ENCODE assay signal across 20 mouse cellular contexts in genomic region chr10:115896764-115897163, GRCm38 (mm10).
DNase-seq lines count a peak whose midpoint lies in the region; ATAC-seq and TF ChIP-seq lines count a peak whose summit lies in the region.
"Had no signal": no experiment of that assay in that cellular context is flagged by ENCODE, and none has a peak within 500 bp of the region (broad histone marks: within the 10 kb centered on the region; RNA-seq: fewer than 3 reads in every experiment).

No protein-coding gene starts in this region.

- no peak overlapping the region for H3K4me3 ChIP-seq in limb, embryonic 13.5 days
- H3K4me3 ChIP-seq in limb, embryonic 10.5 days, result no peak overlapping the region
- H3K4me3 ChIP-seq in lung, postnatal 0 days (ENCODE audit: low read depth, low read length), result no peak overlapping the region
- no peak overlapping the region for H3K4me3 ChIP-seq in small intestine, adult 2 months (ENCODE audit: low read depth, low read length)
- H3K4me3 ChIP-seq: heart, embryonic 10.5 days; hindbrain, embryonic 15.5 days; kidney, embryonic 15.5 days; liver, embryonic 15.5 days; midbrain, embryonic 10.5 days had no signal

- no peak overlapping the region for H3K9ac ChIP-seq in limb, embryonic 13.5 days
- no peak overlapping the region for H3K9ac ChIP-seq in lung, postnatal 0 days (replicated peaks; ENCODE audit: low read depth)
- H3K9ac ChIP-seq: forebrain, postnatal 0 days; hindbrain, embryonic 15.5 days; kidney, embryonic 15.5 days; liver, embryonic 15.5 days had no signal

- no peaks in the 10 kb centered on the region for H3K4me1 ChIP-seq in limb, embryonic 13.5 days
- H3K4me1 ChIP-seq in limb, embryonic 10.5 days, result no peaks in the 10 kb centered on the region
- no peaks in the 10 kb centered on the region for H3K4me1 ChIP-seq in lung, postnatal 0 days (ENCODE audit: insufficient read depth, low read depth, low read length)
- H3K4me1 ChIP-seq in small intestine, adult 2 months (ENCODE audit: control insufficient read depth, insufficient read depth, insufficient read length, low read length), result no peaks in the 10 kb centered on the region
- H3K4me1 ChIP-seq: hindbrain, embryonic 15.5 days; kidney, embryonic 15.5 days; liver, embryonic 15.5 days; midbrain, embryonic 10.5 days had no signal

- no peaks in the 10 kb centered on the region for H3K36me3 ChIP-seq in limb, embryonic 13.5 days
- H3K36me3 ChIP-seq in limb, embryonic 10.5 days, result no peaks in the 10 kb centered on the region
- H3K36me3 ChIP-seq in lung, postnatal 0 days (ENCODE audit: insufficient read depth, low read length), result no peaks in the 10 kb centered on the region
- H3K36me3 ChIP-seq in small intestine, adult 2 months (ENCODE audit: control insufficient read depth, insufficient read depth, low read length), result no peaks in the 10 kb centered on the region
- H3K36me3 ChIP-seq: heart, embryonic 10.5 days; hindbrain, embryonic 15.5 days; kidney, embryonic 15.5 days; liver, embryonic 15.5 days; midbrain, embryonic 10.5 days had no signal

- TF ChIP-seq CTCF in lung, postnatal 0 days (IDR thresholded peaks at IDR 0.05), result no peak
- TF ChIP-seq CTCF in small intestine, adult 2 months (IDR thresholded peaks at IDR 0.05; ENCODE audit: extremely low read depth, insufficient read length, insufficient replicate concordance, low read depth, low read length), result no peak

- no peak overlapping the region for H3K4me2 ChIP-seq in limb, embryonic 13.5 days (replicated peaks)
- H3K4me2 ChIP-seq in lung, postnatal 0 days (replicated peaks; ENCODE audit: low read depth, low read length), result 0 out of 2 replicates have a peak overlapping the region, but pooled peaks have one; percentile 8
- H3K4me2 ChIP-seq: hindbrain, embryonic 15.5 days; kidney, embryonic 15.5 days; liver, embryonic 15.5 days had no signal

- DNase-seq in limb, embryonic 10.5 days (ENCODE audit: low spot score), result no peak
- DNase-seq in adipocyte (ENCODE audit: low spot score), result peak; percentile 3
- peak; percentile 78 for DNase-seq in lung, postnatal 0 days (ENCODE audit: low spot score)
- DNase-seq in embryo, embryonic 10.5 days (ENCODE audit: low spot score), result no peak
- DNase-seq: adrenal gland, postnatal 25 days; cerebellum, adult 9-10 months; forebrain, postnatal 0 days; heart, postnatal 4 days; kidney, postnatal 36 days; liver; thymus, postnatal 25 days had no signal

- no peaks in the 10 kb centered on the region for H3K27me3 ChIP-seq in limb, embryonic 13.5 days
- H3K27me3 ChIP-seq in limb, embryonic 10.5 days (ENCODE audit: low read depth, poor library complexity, severe bottlenecking), result no peaks in the 10 kb centered on the region
- H3K27me3 ChIP-seq in lung, postnatal 0 days (replicated peaks; ENCODE audit: insufficient read depth, low read length), result no peaks in the 10 kb centered on the region
- H3K27me3 ChIP-seq in small intestine, adult 2 months (ENCODE audit: control insufficient read depth, insufficient read depth, low read length), result no peaks in the 10 kb centered on the region
- H3K27me3 ChIP-seq: hindbrain, embryonic 15.5 days; kidney, embryonic 15.5 days; liver, embryonic 15.5 days had no signal

- peak; percentile 44; the same call in 1 of the 2 replicates for ATAC-seq in limb, embryonic 13.5 days (ENCODE audit: low FRiP score, low read depth)
- peak; percentile 84 for ATAC-seq in lung, postnatal 0 days
- no peak for ATAC-seq in inflammation-experienced regulatory T-cells, adult 6 months
- ATAC-seq: forebrain, postnatal 0 days; intestine, embryonic 16.5 days had no signal

- no peaks in the 10 kb centered on the region for H3K9me3 ChIP-seq in limb, embryonic 13.5 days
- H3K9me3 ChIP-seq in limb, embryonic 10.5 days (replicated peaks), result no peaks in the 10 kb centered on the region
- no peaks in the 10 kb centered on the region for H3K9me3 ChIP-seq in lung, postnatal 0 days (ENCODE audit: low read length)
- H3K9me3 ChIP-seq: heart, embryonic 10.5 days; hindbrain, embryonic 15.5 days; kidney, embryonic 15.5 days; liver, embryonic 15.5 days; midbrain, embryonic 10.5 days had no signal

- H3K27ac ChIP-seq in limb, embryonic 13.5 days, result no peak overlapping the region
- no peak overlapping the region for H3K27ac ChIP-seq in limb, embryonic 10.5 days
- peak overlapping the region; percentile 54; the same call in 1 of the 2 replicates for H3K27ac ChIP-seq in lung, postnatal 0 days (ENCODE audit: low read length)
- H3K27ac ChIP-seq in small intestine, adult 2 months (ENCODE audit: insufficient read depth, low read depth, low read length), result peak overlapping the region; percentile 21; the same call in 1 of the 2 replicates
- H3K27ac ChIP-seq: heart, embryonic 10.5 days; hindbrain, embryonic 15.5 days; kidney, embryonic 15.5 days; liver, embryonic 15.5 days; midbrain, embryonic 10.5 days had no signal

- no peak for TF ChIP-seq POLR2A in small intestine, adult 2 months (IDR thresholded peaks at IDR 0.05; ENCODE audit: low read depth, low read length)

- TF ChIP-seq EP300 in lung, postnatal 0 days (IDR thresholded peaks at IDR 0.05), result no peak

Comparison
In these comparisons a context has a peak if more than half of its experiments do, and no peak if none do; other contexts are left out.
1. H3K27ac ChIP-seq: peak in lung, postnatal 0 days (single experiment) and small intestine, adult 2 months (single experiment); none in limb, embryonic 13.5 days (single experiment) and limb, embryonic 10.5 days (single experiment).
2. DNase-seq: peak in adipocyte (single experiment) and lung, postnatal 0 days (single experiment); none in limb, embryonic 10.5 days (single experiment) and embryo, embryonic 10.5 days (single experiment).